Mouse (Mus musculus) liver, embryonic 13.5 days (tissue): ENCODE data around the gene Zbtb37. TPM values are rescaled to one million over a fixed set of nuclear protein-coding genes. Genes with fewer than 3 reads are reported as not detected.

Experiments used
- ATAC-seq: fragments of 200-750 bp; cut with Nextera tagmentation; 2 replicates; pipeline ENCODE4 v1.8.0; 2017; ENCODE audit warnings: low read depth, mild to moderate bottlenecking, moderate number of reproducible peaks, moderate library complexity
- DNase-seq: peaks from one replicate; pipeline ENCODE4 v3.0.0; 2022
- H3K27ac ChIP-seq: fragments of 300-500 bp; sonication (generic); 2 replicates; pipeline ENCODE4 v1.5.1; 2015; ENCODE audit warnings: moderate library complexity, mild to moderate bottlenecking, inconsistent platforms
- H3K27me3 ChIP-seq: fragments of 300-500 bp; sonication (generic); 2 replicates; pipeline ENCODE4 v1.6.1; 2015; ENCODE audit warnings: mild to moderate bottlenecking, inconsistent platforms
- H3K36me3 ChIP-seq: fragments of 300-500 bp; sonication (generic); 2 replicates; pipeline ENCODE4 v1.6.1; 2015; ENCODE audit warnings: mild to moderate bottlenecking, inconsistent platforms
- H3K4me1 ChIP-seq: fragments of 300-500 bp; sonication (generic); replicated peaks from 2 replicates; pipeline ENCODE4 v1.6.1; 2015; ENCODE audit warnings: inconsistent platforms
- H3K4me2 ChIP-seq: fragments of 300-500 bp; sonication (generic); 2 replicates; pipeline ENCODE4 v1.6.1; 2015; ENCODE audit warnings: inconsistent platforms, mild to moderate bottlenecking, moderate library complexity
- H3K4me3 ChIP-seq: fragments of 300-500 bp; sonication (generic); replicated peaks from 2 replicates; pipeline ENCODE4 v1.5.1; 2015; ENCODE audit warnings: mild to moderate bottlenecking, inconsistent platforms
- H3K9ac ChIP-seq: fragments of 300-500 bp; sonication (generic); 2 replicates; pipeline ENCODE4 v1.6.1; 2015; ENCODE audit warnings: mild to moderate bottlenecking, inconsistent platforms
- H3K9me3 ChIP-seq: fragments of 300-500 bp; sonication (generic); replicated peaks from 2 replicates; pipeline ENCODE4 v1.6.1; 2016; ENCODE audit warnings: inconsistent platforms
- WGBS: fragments of 180-500 bp; shearing (Covaris S2); methylation state at CpG from one replicate; pipeline ENCODE4 v1.1.7; 2015; ENCODE audit not compliant: insufficient replicate concordance; 5-methylcytosine and 5-hydroxymethylcytosine counted together
- polyA plus RNA-seq: library from polyadenylated mRNA; unstranded; fragments of >200 nt; fragmentation: Nextera tagmentation; extraction: Ambion mirVana; gene quantifications from 2 replicates; pipeline ENCODE4 v1.2.1, GENCODE M21; 2015

Gene Zbtb37
- polyA plus RNA-seq, 1 experiment from 2014 or later: 2.5 TPM

DNA sequence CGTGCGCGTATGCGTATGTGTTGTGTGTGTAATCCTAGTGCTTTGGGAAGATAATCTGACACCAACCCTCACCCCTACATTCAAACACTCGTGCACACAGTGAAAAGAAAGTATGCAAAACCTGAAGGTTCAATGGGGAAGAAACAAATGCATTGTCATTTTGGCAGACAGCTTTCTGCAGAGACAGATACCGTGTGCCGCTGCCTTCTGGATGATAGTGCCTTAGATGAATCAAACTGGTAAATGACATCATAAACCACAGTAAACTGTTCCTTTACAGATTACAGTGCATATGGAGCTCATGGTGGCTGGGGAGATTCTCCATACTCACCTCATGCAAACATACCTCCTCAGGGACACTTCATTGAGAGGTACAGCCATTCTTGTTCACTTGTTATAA lies 71.5 kb downstream of the Zbtb37 start:
- Histone ChIP-seq H3K4me2 (no peak overlapping the region), H3K9me3 (no peaks in the 10 kb centered on the region), H3K4me1 (no peaks in the 10 kb centered on the region), H3K4me3 (no peak overlapping the region), H3K27me3 (no peaks in the 10 kb centered on the region), H3K27ac (no peak overlapping the region), H3K9ac (no peak overlapping the region), H3K36me3 (peaks cover 76% of the 10 kb centered on the region)
- ATAC-seq: 0 out of 2 replicates have a peak, but pooled peaks have one; percentile 31
- WGBS: 70% methylated on average over 7 of the region's 7 CpGs
- DNase-seq: no peak

Other genes with a start within 250 kb of the Zbtb37 start
- gene Rabgap1l, start 241.6 kb downstream of the Zbtb37 start, polyA plus RNA-seq: 37.5 and 41.6 TPM in 2 replicates
- gene Rc3h1, start 128.4 kb downstream of the Zbtb37 start, polyA plus RNA-seq: 3.8 and 4.3 TPM in 2 replicates
- 326 and 385 TPM in 2 replicates for gene Serpinc1, start 56.3 kb downstream of the Zbtb37 start, polyA plus RNA-seq
- 40.7 and 49.0 TPM in 2 replicates for gene Dars2, start 35.8 kb upstream of the Zbtb37 start, polyA plus RNA-seq
- gene Cenpl, start 35.9 kb upstream of the Zbtb37 start, polyA plus RNA-seq: 35.3 and 39.8 TPM in 2 replicates
- gene Klhl20, start 96.7 kb upstream of the Zbtb37 start, polyA plus RNA-seq: 5.7 and 7.6 TPM in 2 replicates
- 0.06 TPM in 1 of 2 replicates, not detected in the other for gene Ankrd45, start 107.8 kb upstream of the Zbtb37 start, polyA plus RNA-seq
- not detected in 2 replicates for gene Tex50, start 124.5 kb upstream of the Zbtb37 start, polyA plus RNA-seq
- gene Prdx6, start 216.4 kb upstream of the Zbtb37 start, polyA plus RNA-seq: 457 and 472 TPM in 2 replicates